Mouse (Mus musculus) neural tube, embryonic 11.5 days (tissue): Measurements from ENCODE around the gene Mrnip. TPM values are rescaled to one million over a fixed set of nuclear protein-coding genes. Genes with fewer than 3 reads are reported as not detected.

Experiments
- ATAC-seq: fragments of 200-750 bp; cut with Nextera tagmentation; 2 replicates; pipeline ENCODE4 v1.8.0; 2017; ENCODE audit warnings: moderate number of reproducible peaks, mild to moderate bottlenecking, moderate TSS enrichment, moderate library complexity; ENCODE audit not compliant: insufficient read depth, low FRiP score, low TSS enrichment
- DNase-seq: peaks from one replicate; pipeline ENCODE4 v3.0.0-alpha.2; 2015; ENCODE audit warnings: low spot score
- H3K27ac ChIP-seq: fragments of 300-500 bp; sonication (generic); 2 replicates; pipeline ENCODE4 v1.5.1; 2014; ENCODE audit warnings: low read depth, mild to moderate bottlenecking, low read length
- H3K27me3 ChIP-seq: fragments of 300-500 bp; sonication (generic); 2 replicates; pipeline ENCODE4 v1.6.1; 2014; ENCODE audit warnings: mild to moderate bottlenecking, low read length, mixed read lengths; ENCODE audit not compliant: control insufficient read depth, insufficient read depth
- H3K36me3 ChIP-seq: fragments of 300-500 bp; sonication (generic); 2 replicates; pipeline ENCODE4 v1.6.1; 2014; ENCODE audit warnings: mild to moderate bottlenecking, low read length, moderate library complexity, mixed read lengths; ENCODE audit not compliant: control insufficient read depth, insufficient read depth
- H3K4me1 ChIP-seq: fragments of 300-500 bp; sonication (generic); 2 replicates; pipeline ENCODE4 v1.6.1; 2014; ENCODE audit warnings: low read length, mixed read lengths; ENCODE audit not compliant: control insufficient read depth, insufficient read depth
- H3K4me2 ChIP-seq: fragments of 300-500 bp; sonication (generic); 2 replicates; pipeline ENCODE4 v1.6.1; 2014; ENCODE audit warnings: low read depth, mild to moderate bottlenecking, moderate library complexity
- H3K4me3 ChIP-seq: fragments of 300-500 bp; sonication (generic); 2 replicates; pipeline ENCODE4 v1.5.1; 2014; ENCODE audit warnings: low read depth, low read length
- H3K9ac ChIP-seq: fragments of 300-500 bp; sonication (generic); 2 replicates; pipeline ENCODE4 v1.6.1; 2014; ENCODE audit warnings: mild to moderate bottlenecking, low read length
- H3K9me3 ChIP-seq: fragments of 300-500 bp; sonication (generic); 2 replicates; pipeline ENCODE4 v1.6.1; 2016; ENCODE audit warnings: low read length; ENCODE audit not compliant: control insufficient read depth
- WGBS: fragments of 180-500 bp; shearing (Covaris S2); extraction: QIAGEN DNeasy Blood & Tissue Kit; methylation state at CpG from one replicate; pipeline ENCODE4 v1.1.7; 2014; 5-methylcytosine and 5-hydroxymethylcytosine counted together
- polyA plus RNA-seq: library from polyadenylated mRNA; unstranded; fragments of >200 nt; fragmentation: Nextera tagmentation; extraction: Ambion mirVana; gene quantifications from 2 replicates; pipeline ENCODE4 v1.2.1, GENCODE M21; 2014

The Mrnip gene
- polyA plus RNA-seq, 1 experiment from 2014 or later, result 23.7 TPM

- Histone ChIP-seq H3K9ac (no peak overlapping the region), H3K36me3 (peaks cover 8% of the 10 kb centered on the region), H3K4me1 (no peaks in the 10 kb centered on the region), H3K9me3 (no peaks in the 10 kb centered on the region), H3K27ac (no peak overlapping the region), H3K4me3 (no peak overlapping the region), H3K27me3 (no peaks in the 10 kb centered on the region), H3K4me2 (no peak overlapping the region)
- WGBS, result 91% methylated on average over 3 of the region's 3 CpGs
- ATAC-seq (no peak), DNase-seq (no peak)
These were observed 28.7 kb upstream of the Mrnip start for GRCm38 (mm10) chr11:50145529-50145928.

GRCm38 (mm10) chr11:50146121-50146520 lies 28.1 kb upstream of the Mrnip start:
- Histone ChIP-seq H3K27me3 (no peaks in the 10 kb centered on the region), H3K4me1 (no peaks in the 10 kb centered on the region), H3K4me3 (no peak overlapping the region), H3K4me2 (no peak overlapping the region), H3K9ac (no peak overlapping the region), H3K27ac (no peak overlapping the region), H3K36me3 (peaks cover 8% of the 10 kb centered on the region), H3K9me3 (no peaks in the 10 kb centered on the region)
- DNase-seq (no peak), ATAC-seq (no peak)
- WGBS, result 97% methylated on average over 13 of the region's 13 CpGs

DNA sequence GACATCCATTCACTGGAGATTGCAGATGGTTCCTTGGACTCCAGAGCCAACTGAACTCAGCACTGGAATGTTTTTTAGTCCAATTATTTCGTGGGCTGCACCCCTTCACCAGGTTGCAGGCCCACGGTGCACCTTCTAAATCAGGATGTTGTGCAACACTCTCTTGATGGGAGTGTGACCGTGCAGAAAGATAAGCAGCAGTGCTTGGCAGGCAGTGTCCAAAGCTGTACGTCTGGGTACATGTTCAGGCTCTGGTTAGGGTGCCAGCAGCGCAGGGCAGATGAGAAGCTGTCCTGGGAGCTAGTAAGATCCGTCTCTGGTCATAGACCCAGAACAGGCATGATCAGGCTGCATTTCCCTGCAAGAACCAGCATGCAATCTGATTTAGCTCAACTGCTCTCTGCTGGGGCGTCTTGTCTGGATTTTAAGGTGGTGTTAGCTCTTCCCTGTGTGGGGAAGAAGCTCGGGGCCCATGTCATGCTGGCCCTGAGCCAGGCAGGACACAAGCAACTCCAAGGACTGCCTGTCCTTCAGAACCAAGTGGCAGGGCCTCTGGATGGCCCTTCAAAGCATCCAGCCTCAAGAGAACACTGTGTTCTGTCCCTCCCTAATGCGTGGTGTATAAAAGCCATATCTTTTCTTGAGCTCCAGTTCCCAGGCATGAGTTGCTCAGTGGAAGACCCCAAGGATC lies 26.8 kb upstream of the Mrnip start:
- no peak overlapping the region for H3K4me2 ChIP-seq
- H3K9me3 ChIP-seq, result no peaks in the 10 kb centered on the region
- H3K9ac ChIP-seq, result no peak overlapping the region
- H3K36me3 ChIP-seq, result peaks cover 15% of the 10 kb centered on the region
- no peaks in the 10 kb centered on the region for H3K27me3 ChIP-seq
- H3K27ac ChIP-seq, result no peak overlapping the region
- no peak for DNase-seq
- WGBS, result 88% methylated on average over 9 of the region's 9 CpGs
- H3K4me1 ChIP-seq, result no peaks in the 10 kb centered on the region
- ATAC-seq, result no peak
- H3K4me3 ChIP-seq, result no peak overlapping the region

DNA sequence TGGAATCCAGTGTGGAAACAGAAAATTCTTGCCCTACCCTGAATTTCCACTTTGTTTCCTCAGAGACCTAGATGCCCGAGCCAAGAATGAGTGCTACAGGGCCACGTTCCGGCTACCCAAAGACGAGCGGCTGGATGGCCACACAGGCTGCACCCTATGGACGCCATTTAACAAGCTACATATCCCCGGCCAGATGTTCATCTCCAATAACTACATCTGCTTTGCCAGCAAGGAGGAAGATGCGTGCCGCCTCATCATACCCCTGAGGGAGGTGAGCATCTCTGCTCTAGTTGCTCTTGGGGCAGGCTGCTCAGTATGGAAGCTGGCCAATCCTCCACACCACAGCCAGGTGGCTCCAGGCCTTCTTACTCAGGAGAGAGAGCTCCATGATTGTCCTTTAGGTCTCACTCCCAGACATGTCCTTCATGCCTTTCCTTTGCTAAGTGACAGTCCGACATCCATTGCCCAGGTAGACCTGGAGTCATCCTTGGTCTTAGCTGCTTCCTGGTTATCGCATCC lies 26.2 kb upstream of the Mrnip start:
- Histone ChIP-seq H3K36me3 (peaks cover 20% of the 10 kb centered on the region), H3K9ac (no peak overlapping the region), H3K9me3 (no peaks in the 10 kb centered on the region), H3K27me3 (no peaks in the 10 kb centered on the region), H3K4me1 (no peaks in the 10 kb centered on the region), H3K4me2 (no peak overlapping the region), H3K4me3 (no peak overlapping the region), H3K27ac (no peak overlapping the region)
- DNase-seq, result no peak
- ATAC-seq, result no peak
- WGBS, result 95% methylated on average over 11 of the region's 11 CpGs

- DNase-seq, result no peak
- Histone ChIP-seq H3K27me3 (no peaks in the 10 kb centered on the region), H3K4me2 (no peak overlapping the region), H3K36me3 (peaks cover 20% of the 10 kb centered on the region), H3K27ac (no peak overlapping the region), H3K9me3 (no peaks in the 10 kb centered on the region), H3K4me1 (no peaks in the 10 kb centered on the region), H3K4me3 (no peak overlapping the region), H3K9ac (no peak overlapping the region)
- 91% methylated on average over 7 of the region's 7 CpGs for WGBS
- no peak for ATAC-seq
These were observed 25.0 kb upstream of the Mrnip start for GRCm38 (mm10) chr11:50149200-50149599.

- WGBS, result 91% methylated on average over 9 of the region's 9 CpGs
- ATAC-seq (no peak), DNase-seq (no peak)
- H3K9me3 ChIP-seq, result no peaks in the 10 kb centered on the region
- H3K4me2 ChIP-seq, result no peak overlapping the region
- H3K27ac ChIP-seq, result no peak overlapping the region
- no peak overlapping the region for H3K9ac ChIP-seq
- no peak overlapping the region for H3K4me3 ChIP-seq
- no peaks in the 10 kb centered on the region for H3K4me1 ChIP-seq
- H3K27me3 ChIP-seq, result no peaks in the 10 kb centered on the region
- H3K36me3 ChIP-seq, result peaks cover 20% of the 10 kb centered on the region
These were observed 24.6 kb upstream of the Mrnip start for GRCm38 (mm10) chr11:50149603-50150150.

DNA sequence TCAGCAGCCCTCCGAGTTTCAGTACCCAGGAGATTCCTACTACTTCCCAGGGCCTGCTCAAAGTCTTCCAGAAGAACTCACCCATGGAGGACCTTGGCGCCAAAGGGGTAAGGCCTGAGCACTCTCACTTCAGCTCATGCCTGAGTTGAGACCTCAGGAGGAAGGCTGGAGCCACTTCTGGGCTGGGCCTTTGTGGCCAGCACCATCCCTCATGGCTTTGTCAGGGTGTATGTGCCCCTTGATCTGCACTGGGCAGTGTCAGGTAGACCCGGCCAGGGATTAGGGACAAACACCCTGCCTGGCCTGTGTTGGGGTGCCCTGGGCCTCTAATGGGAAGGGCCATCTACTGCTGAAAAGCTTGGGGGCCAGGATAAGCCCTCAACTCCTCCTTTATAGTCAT lies 22.9 kb upstream of the Mrnip start:
- Histone ChIP-seq H3K27me3 (no peaks in the 10 kb centered on the region), H3K9ac (no peak overlapping the region), H3K27ac (no peak overlapping the region), H3K4me3 (no peak overlapping the region), H3K4me2 (no peak overlapping the region), H3K9me3 (no peaks in the 10 kb centered on the region), H3K36me3 (peaks cover 20% of the 10 kb centered on the region), H3K4me1 (no peaks in the 10 kb centered on the region)
- WGBS, result 80% methylated on average over 3 of the region's 3 CpGs
- no peak for DNase-seq
- ATAC-seq, result no peak

DNA sequence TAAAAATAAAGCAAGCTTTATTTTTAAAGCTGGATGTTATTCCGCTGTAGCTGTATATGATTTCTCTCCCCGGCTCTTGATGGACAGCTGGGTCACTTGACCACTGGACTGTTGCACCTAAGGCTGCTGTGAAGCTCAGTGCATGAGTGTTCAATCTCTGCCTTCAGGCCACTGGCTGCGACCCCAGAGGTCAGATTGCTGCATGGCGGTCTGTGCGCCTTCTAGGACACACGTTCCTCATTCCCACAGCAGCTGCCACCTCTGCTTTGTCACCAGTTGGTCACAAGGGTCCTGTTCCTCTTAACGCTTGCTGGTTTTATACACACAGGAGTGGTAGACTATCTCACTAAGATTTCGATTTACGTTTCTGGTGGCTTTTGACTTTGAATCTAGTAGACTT lies 20.1 kb upstream of the Mrnip start:
- 67% methylated on average over 9 of the region's 9 CpGs for WGBS
- H3K4me2 ChIP-seq, result no peak overlapping the region
- ATAC-seq (no peak), DNase-seq (no peak)
- H3K27me3 ChIP-seq, result no peaks in the 10 kb centered on the region
- peaks cover 29% of the 10 kb centered on the region for H3K36me3 ChIP-seq
- H3K4me3 ChIP-seq, result no peak overlapping the region
- H3K9me3 ChIP-seq, result no peaks in the 10 kb centered on the region
- H3K4me1 ChIP-seq, result no peaks in the 10 kb centered on the region
- no peak overlapping the region for H3K9ac ChIP-seq
- peak overlapping the region; percentile 27; the same call in 1 of the 2 replicates for H3K27ac ChIP-seq
